Mouse (Mus musculus) forebrain, embryonic 11.5 days (tissue): Measurements from ENCODE around the gene Nelfb. TPM values are rescaled to one million over a fixed set of nuclear protein-coding genes. Genes with fewer than 3 reads are reported as not detected.
A peak's percentile ranks its signal among the peaks of the same experiment; 100 is the strongest.

ENCODE experiments used
- ATAC-seq: fragments of 200-750 bp; cut with Nextera tagmentation; replicated peaks from 2 replicates; pipeline ENCODE4 v1.8.0; 2017; ENCODE audit warnings: moderate TSS enrichment; ENCODE audit not compliant: low FRiP score
- DNase-seq: peaks from one replicate; pipeline ENCODE4 v3.0.0-alpha.2; 2017; ENCODE audit warnings: low spot score
- H3K27ac ChIP-seq: fragments of 300-500 bp; sonication (generic); 2 replicates; pipeline ENCODE4 v1.5.1; 2014; ENCODE audit warnings: low read depth, low read length
- H3K27me3 ChIP-seq: fragments of 300-500 bp; sonication (generic); 2 replicates; pipeline ENCODE4 v1.6.1; 2014; ENCODE audit warnings: mild to moderate bottlenecking, low read length, mixed read lengths; ENCODE audit not compliant: control insufficient read depth, insufficient read depth
- H3K36me3 ChIP-seq: fragments of 300-500 bp; sonication (generic); 2 replicates; pipeline ENCODE4 v1.6.1; 2014; ENCODE audit warnings: mild to moderate bottlenecking, low read length, moderate library complexity, mixed read lengths; ENCODE audit not compliant: control insufficient read depth, insufficient read depth
- H3K4me1 ChIP-seq: fragments of 300-500 bp; sonication (generic); replicated peaks from 2 replicates; pipeline ENCODE4 v1.6.1; 2014; ENCODE audit warnings: low read length, mixed read lengths; ENCODE audit not compliant: control insufficient read depth, insufficient read depth
- H3K4me2 ChIP-seq: fragments of 300-500 bp; sonication (generic); 2 replicates; pipeline ENCODE4 v1.6.1; 2014; ENCODE audit warnings: low read depth, mild to moderate bottlenecking, low read length, moderate library complexity, mixed read lengths; ENCODE audit not compliant: severe bottlenecking
- H3K4me3 ChIP-seq: fragments of 300-500 bp; sonication (generic); 2 replicates; pipeline ENCODE4 v1.5.1; 2014; ENCODE audit warnings: low read depth, low read length
- H3K9ac ChIP-seq: fragments of 300-500 bp; sonication (generic); 2 replicates; pipeline ENCODE4 v1.6.1; 2014; ENCODE audit warnings: low read length
- H3K9me3 ChIP-seq: fragments of 300-500 bp; sonication (generic); 2 replicates; pipeline ENCODE4 v1.6.1; 2016; ENCODE audit warnings: low read length, mixed read lengths; ENCODE audit not compliant: control insufficient read depth
- WGBS: fragments of 180-500 bp; shearing (Covaris S2); extraction: QIAGEN DNeasy Blood & Tissue Kit; methylation state at CpG from one replicate; pipeline ENCODE4 v1.1.7; 2014; 5-methylcytosine and 5-hydroxymethylcytosine counted together
- polyA plus RNA-seq: library from polyadenylated mRNA; unstranded; fragments of >200 nt; fragmentation: Nextera tagmentation; extraction: Ambion mirVana; gene quantifications from 2 replicates; pipeline ENCODE4 v1.2.1, GENCODE M21; 2014

Nelfb gene
- polyA plus RNA-seq, 1 experiment from 2014 or later = 110 TPM

DNA sequence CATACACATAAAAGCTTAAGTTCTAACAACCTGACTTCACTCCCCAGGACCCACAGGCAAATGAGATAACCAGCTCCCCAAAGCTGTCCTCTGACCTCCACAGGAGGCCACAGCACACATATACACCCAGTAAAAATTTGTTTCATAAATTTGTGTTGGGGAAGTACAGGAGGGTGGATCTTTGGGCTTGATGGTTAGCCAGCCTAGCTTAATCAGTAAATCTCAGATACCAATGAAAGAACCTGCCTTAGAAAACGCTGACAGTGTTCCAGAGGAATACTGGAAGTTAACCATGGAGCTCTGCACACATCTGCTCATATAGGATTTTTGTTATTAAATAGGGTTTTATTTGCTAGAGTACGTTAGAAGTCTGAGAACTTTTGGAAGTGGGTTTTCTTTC, 6.4 kb upstream of the Nelfb start:
- Histone ChIP-seq H3K27ac (no peak overlapping the region), H3K4me3 (no peak overlapping the region), H3K27me3 (no peaks in the 10 kb centered on the region), H3K4me1 (no peaks in the 10 kb centered on the region), H3K36me3 (no peaks in the 10 kb centered on the region), H3K9me3 (no peaks in the 10 kb centered on the region), H3K9ac (no peak overlapping the region), H3K4me2 (no peak overlapping the region)
- ATAC-seq (no peak), DNase-seq (no peak)
- WGBS = 65% methylated on average over 2 of the region's 2 CpGs

DNA sequence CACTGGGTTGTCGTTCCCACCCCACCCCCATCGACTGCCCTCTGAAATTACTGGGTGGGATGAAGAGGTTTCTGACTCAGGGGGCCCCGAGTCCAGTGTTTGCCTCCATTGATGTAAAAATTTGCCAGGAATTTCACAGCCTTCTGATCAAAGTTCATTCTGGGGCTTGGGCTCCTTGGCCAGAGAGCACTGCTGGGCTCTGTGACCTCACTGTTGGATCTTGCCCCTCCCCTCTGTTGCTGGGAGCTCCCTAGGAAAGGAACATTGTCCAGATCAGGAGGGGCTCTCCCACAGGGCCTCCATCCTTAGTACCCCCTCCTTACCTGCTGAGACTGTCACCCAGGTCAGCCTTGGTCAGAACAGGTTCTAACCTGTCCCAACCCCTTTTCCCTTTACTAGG, 3.2 kb upstream of the Nelfb start, which contains the start of gene Stpg3:
TSS of gene Stpg3 (minus strand) at position 194 of the 400 bp plus-strand sequence.
- Histone ChIP-seq H3K27ac (no peak within 1 kb of the TSS), H3K4me3 (no peak within 1 kb of the TSS), H3K4me1 (peaks cover 6% of the 10 kb centered on the region; the same call in 1 of the 2 replicates), H3K27me3 (no peaks in the 10 kb centered on the region), H3K4me2 (no peak within 1 kb of the TSS), H3K9ac (no peak within 1 kb of the TSS), H3K9me3 (no peaks in the 10 kb centered on the region), H3K36me3 (no peaks in the 10 kb centered on the region)
- WGBS = 78% methylated on average over 3 of the region's 3 CpGs
- no peak for ATAC-seq
- no peak for DNase-seq

DNA sequence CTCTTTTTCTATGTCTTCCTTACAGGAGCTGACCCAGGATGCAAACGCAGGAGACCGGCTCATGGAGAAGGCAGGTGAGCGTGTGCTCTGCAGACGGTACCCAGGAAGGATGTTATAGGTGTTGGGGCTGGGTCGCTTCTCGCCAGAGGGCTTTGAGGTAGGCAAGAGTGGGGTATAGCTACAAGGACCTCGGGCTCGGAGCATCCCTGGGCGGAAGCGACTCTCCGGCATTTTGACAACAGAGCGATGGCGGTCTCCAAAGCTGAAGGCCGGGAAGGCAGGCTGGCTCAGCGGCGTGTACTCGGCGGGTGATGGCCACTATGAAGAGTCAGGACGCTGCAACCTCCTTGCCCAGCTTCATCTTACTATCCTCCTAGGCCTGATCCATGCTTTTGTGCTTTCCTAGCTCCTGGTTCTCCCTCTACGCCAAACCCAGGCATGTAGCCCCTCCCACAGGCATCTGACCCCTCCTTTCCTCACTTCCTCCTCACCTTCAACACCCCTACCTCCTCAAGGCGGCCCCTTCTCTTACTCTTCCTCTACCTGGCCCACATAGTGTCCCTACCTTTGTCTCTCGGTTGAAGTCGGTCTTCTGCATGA, 2.1 kb upstream of the Nelfb start:
- Histone ChIP-seq H3K9me3 (no peaks in the 10 kb centered on the region), H3K4me1 (peaks cover 6% of the 10 kb centered on the region; the same call in 1 of the 2 replicates), H3K27me3 (no peaks in the 10 kb centered on the region), H3K36me3 (no peaks in the 10 kb centered on the region), H3K4me3 (no peak overlapping the region), H3K4me2 (no peak overlapping the region), H3K9ac (no peak overlapping the region), H3K27ac (no peak overlapping the region)
- ATAC-seq = no peak
- no peak for DNase-seq
- 69% methylated on average over 23 of the region's 23 CpGs for WGBS

- Histone ChIP-seq H3K4me1 (peaks cover 6% of the 10 kb centered on the region; the same call in 1 of the 2 replicates), H3K9ac (peak overlapping the region; percentile 89), H3K27ac (peak overlapping the region; percentile 57), H3K27me3 (no peaks in the 10 kb centered on the region), H3K36me3 (peaks cover 5% of the 10 kb centered on the region; the same call in 1 of the 2 replicates), H3K9me3 (no peaks in the 10 kb centered on the region), H3K4me2 (peak overlapping the region; percentile 75), H3K4me3 (peak overlapping the region; percentile 78)
- 1% methylated on average over 24 of the region's 24 CpGs for WGBS
- ATAC-seq (peak; percentile 2; the same call in 1 of the 2 replicates), DNase-seq (no peak)
These were observed 603 bp downstream of the Nelfb start for GRCm38 (mm10) chr2:25210686-25211085.

DNA sequence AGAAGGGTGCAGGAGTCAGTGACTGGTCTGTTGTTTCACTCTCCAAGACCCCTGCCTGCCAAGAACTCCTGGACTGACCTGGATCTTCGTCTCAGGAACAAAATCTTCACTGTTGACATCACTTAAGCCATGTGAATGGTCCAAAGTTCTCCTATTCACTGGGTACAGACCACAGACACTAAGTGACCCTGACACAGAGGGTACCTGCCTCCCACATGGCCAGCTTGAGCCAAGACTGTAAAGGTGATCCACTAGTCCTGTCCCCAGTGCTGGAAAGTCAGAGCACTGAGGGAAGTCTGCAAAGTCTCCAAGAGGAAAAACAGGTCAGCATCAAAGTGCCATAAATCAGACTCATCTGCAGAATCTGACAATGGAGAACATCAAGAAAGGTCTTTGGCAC, 3.7 kb downstream of the Nelfb start:
- no peak for ATAC-seq
- H3K27me3 ChIP-seq = no peaks in the 10 kb centered on the region
- WGBS = 85% methylated on average over 1 of the region's 1 CpGs
- H3K9ac ChIP-seq = no peak overlapping the region
- H3K4me2 ChIP-seq = no peak overlapping the region
- H3K4me3 ChIP-seq = no peak overlapping the region
- H3K9me3 ChIP-seq = no peaks in the 10 kb centered on the region
- H3K27ac ChIP-seq = no peak overlapping the region
- peaks cover 11% of the 10 kb centered on the region; the same call in 1 of the 2 replicates for H3K36me3 ChIP-seq
- no peak for DNase-seq
- peaks cover 6% of the 10 kb centered on the region; the same call in 1 of the 2 replicates for H3K4me1 ChIP-seq

- Histone ChIP-seq H3K9me3 (no peaks in the 10 kb centered on the region), H3K4me2 (no peak overlapping the region), H3K4me3 (no peak overlapping the region), H3K27me3 (no peaks in the 10 kb centered on the region), H3K9ac (no peak overlapping the region), H3K4me1 (no peaks in the 10 kb centered on the region), H3K27ac (no peak overlapping the region), H3K36me3 (peaks cover 22% of the 10 kb centered on the region)
- ATAC-seq = no peak
- DNase-seq = no peak
- 65% methylated on average over 4 of the region's 4 CpGs for WGBS
These were observed 7.6 kb downstream of the Nelfb start for GRCm38 (mm10) chr2:25203631-25204214.

DNA sequence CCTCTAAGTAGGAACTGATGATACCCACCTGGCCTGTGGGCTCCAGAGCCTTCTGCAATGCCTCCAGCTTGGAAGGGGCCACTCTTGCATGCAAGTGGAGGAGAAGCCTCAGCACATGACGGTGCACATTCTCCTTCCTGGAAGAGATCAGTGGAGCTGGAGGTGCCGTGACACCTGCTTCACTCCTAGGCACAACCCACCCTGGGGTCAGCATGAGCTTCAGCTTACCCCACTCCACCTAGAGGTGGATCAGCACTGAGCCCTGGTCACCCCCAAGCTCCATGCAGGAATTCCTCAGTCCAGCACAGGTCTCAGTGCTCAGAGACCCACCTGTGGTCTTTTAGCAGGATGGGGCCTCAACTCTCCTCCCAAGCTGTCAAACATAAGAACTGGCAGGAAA, 10.7 kb downstream of the Nelfb start:
- WGBS = 94% methylated on average over 2 of the region's 2 CpGs
- no peak overlapping the region for H3K9ac ChIP-seq

GRCm38 (mm10) chr2:25197946-25198345, 13.3 kb downstream of the Nelfb start:
- ATAC-seq (no peak), DNase-seq (no peak)
- H3K4me3 ChIP-seq = no peak overlapping the region
- no peaks in the 10 kb centered on the region; the same call in 1 of the 2 replicates for H3K4me1 ChIP-seq
- H3K4me2 ChIP-seq = no peak overlapping the region
- no peak overlapping the region for H3K27ac ChIP-seq
- H3K9me3 ChIP-seq = no peaks in the 10 kb centered on the region
- peaks cover 23% of the 10 kb centered on the region for H3K27me3 ChIP-seq
- peaks cover 15% of the 10 kb centered on the region for H3K36me3 ChIP-seq
- no peak overlapping the region for H3K9ac ChIP-seq

More for the DNA sequence above, 10.7 kb downstream of the Nelfb start:
- no peak overlapping the region for H3K27ac ChIP-seq
- ATAC-seq (no peak), DNase-seq (no peak)
- H3K36me3 ChIP-seq = peaks cover 17% of the 10 kb centered on the region
- no peaks in the 10 kb centered on the region for H3K9me3 ChIP-seq
- no peaks in the 10 kb centered on the region for H3K4me1 ChIP-seq
- H3K4me3 ChIP-seq = no peak overlapping the region
- no peak overlapping the region for H3K4me2 ChIP-seq
- peaks cover 10% of the 10 kb centered on the region for H3K27me3 ChIP-seq

- H3K36me3 ChIP-seq = peaks cover 11% of the 10 kb centered on the region
- H3K27me3 ChIP-seq = peaks cover 23% of the 10 kb centered on the region
- H3K9me3 ChIP-seq = no peaks in the 10 kb centered on the region
- ATAC-seq = no peak
- H3K9ac ChIP-seq = no peak overlapping the region
- DNase-seq = no peak
- H3K4me2 ChIP-seq = no peak overlapping the region
- no peak overlapping the region for H3K27ac ChIP-seq
- H3K4me3 ChIP-seq = no peak overlapping the region
- H3K4me1 ChIP-seq = no peaks in the 10 kb centered on the region; the same call in 1 of the 2 replicates
- 16% methylated on average over 2 of the region's 2 CpGs for whole genome bisulfite sequencing
These were observed 14.1 kb downstream of the Nelfb start for GRCm38 (mm10) chr2:25197191-25197590.
